Mouse (Mus musculus): ENCODE measurements at regions not wholly inside any gene's neighbourhood (a gene's known extent, or its start where the extent isn't known, plus 50 kb on each side); places are given as distances from the start of the nearest gene placed in this dataset.

DNA sequence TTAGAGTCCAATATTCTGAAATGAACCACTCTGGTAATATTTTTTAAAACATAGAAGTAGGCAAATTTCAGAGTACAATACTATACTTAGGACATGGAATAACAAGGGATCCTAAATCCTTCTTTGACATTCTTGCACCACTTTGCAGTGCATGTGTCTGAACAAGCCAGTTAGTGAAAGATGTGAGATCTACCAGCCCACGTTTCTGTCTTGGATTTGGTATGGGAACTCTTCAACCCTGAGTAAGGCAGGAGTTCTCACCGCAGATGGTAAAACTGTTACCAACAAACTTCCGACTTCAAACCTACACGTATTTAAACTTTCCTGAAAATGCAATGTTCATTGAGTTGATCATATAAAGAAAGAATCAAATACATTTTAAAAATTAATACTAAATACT lies 894.7 kb upstream of the Adam24 start:
- Histone ChIP-seq H3K4me1 (ENCODE audit: insufficient read depth, low read length) (no peaks in the 10 kb centered on the region), H3K9ac (replicated peaks; ENCODE audit: low read length, poor library complexity, severe bottlenecking) (no peak overlapping the region)
- 84% methylated on average over 4 of the region's 4 CpGs for WGBS

DNA sequence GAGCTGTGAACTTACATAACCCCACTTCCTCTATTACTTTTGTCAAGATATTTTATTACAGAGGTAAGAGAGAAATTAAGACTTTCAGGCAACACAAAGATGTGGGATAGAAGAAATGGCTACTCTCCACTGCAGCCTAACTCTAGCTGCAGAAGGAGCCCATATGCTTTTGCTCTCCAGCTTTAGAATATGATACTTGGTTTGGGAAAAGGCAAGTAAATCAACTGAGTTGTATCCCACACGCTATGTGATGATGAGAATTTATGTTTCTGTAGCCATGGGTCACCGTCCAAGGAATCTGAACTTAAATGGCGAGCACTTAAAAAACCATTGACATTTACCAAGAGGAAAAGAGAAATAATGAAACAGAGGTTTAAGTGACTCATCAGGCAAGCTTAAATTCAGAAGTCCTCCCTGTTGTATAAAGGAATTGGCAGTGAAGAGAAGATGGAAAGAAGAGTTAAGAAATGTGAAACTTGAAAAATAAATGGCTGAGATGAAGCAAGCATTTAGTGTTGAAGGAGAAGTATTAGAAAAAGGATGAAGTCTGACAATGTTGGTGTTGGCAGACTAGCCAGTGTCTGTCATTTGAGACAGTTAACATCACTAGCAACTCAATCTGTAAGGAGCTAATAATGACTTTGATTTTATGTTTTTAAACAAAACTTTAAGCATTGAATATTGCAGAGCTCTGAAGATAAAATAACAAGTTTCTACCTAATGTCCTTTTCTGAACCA lies 893.3 kb upstream of the Adam24 start:
- TF ChIP-seq CTCF (IDR thresholded peaks at IDR 0.05), result no peak
- Histone ChIP-seq H3K9ac (replicated peaks; ENCODE audit: low read length, poor library complexity, severe bottlenecking) (no peak overlapping the region), H3K27ac (ENCODE audit: low read depth, low read length) (no peak overlapping the region), H3K9me3 (ENCODE audit: low read length) (no peaks in the 10 kb centered on the region), H3K4me2 (ENCODE audit: low read depth, low read length, poor library complexity, severe bottlenecking) (no peak overlapping the region), H3K4me3 (ENCODE audit: low read depth, low read length) (no peak overlapping the region), H3K36me3 (ENCODE audit: insufficient read depth, low read length) (no peaks in the 10 kb centered on the region), H3K4me1 (ENCODE audit: insufficient read depth, low read length) (no peaks in the 10 kb centered on the region), H3K27me3 (ENCODE audit: insufficient read depth, low read length) (no peaks in the 10 kb centered on the region)
- ATAC-seq (ENCODE audit: low FRiP score) (no peak), DNase-seq (ENCODE audit: low spot score) (no peak)
- 93% methylated on average over 3 of the region's 3 CpGs for WGBS

More for the DNA sequence above, 894.7 kb upstream of the Adam24 start:
- Histone ChIP-seq H3K4me2 (ENCODE audit: low read depth, low read length, poor library complexity, severe bottlenecking) (no peak overlapping the region), H3K27me3 (ENCODE audit: insufficient read depth, low read length) (no peaks in the 10 kb centered on the region), H3K36me3 (ENCODE audit: insufficient read depth, low read length) (no peaks in the 10 kb centered on the region), H3K4me3 (ENCODE audit: low read depth, low read length) (no peak overlapping the region), H3K27ac (ENCODE audit: low read depth, low read length) (no peak overlapping the region), H3K9me3 (ENCODE audit: low read length) (no peaks in the 10 kb centered on the region)
- DNase-seq (ENCODE audit: low spot score) (no peak), ATAC-seq (ENCODE audit: low FRiP score) (no peak)
- no peak for TF ChIP-seq CTCF (IDR thresholded peaks at IDR 0.05)

DNA sequence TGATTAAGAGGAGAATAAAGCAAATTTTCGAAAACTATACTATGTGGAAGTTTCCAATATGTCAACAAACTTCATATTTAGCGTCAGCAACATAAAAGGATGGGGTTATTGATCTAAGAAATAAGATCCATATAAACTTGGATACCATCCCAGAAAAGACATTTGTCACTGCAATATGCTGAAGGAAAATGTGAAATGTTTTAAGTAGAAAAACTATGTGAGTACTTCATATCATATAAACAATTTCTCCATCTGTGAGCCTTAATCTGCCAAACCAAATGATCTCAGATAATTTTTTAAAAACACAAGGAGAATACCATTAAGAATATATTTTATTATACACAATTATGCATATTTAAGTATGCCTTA lies 892.7 kb upstream of the Adam24 start:
- WGBS, result 82% methylated on average over 2 of the region's 2 CpGs

More for the DNA sequence above, 892.7 kb upstream of the Adam24 start:
- H3K4me1 ChIP-seq (ENCODE audit: insufficient read depth, low read length), result no peaks in the 10 kb centered on the region
- no peak for TF ChIP-seq CTCF (IDR thresholded peaks at IDR 0.05)
- no peaks in the 10 kb centered on the region for H3K27me3 ChIP-seq (ENCODE audit: insufficient read depth, low read length)
- DNase-seq (ENCODE audit: low spot score) (no peak), ATAC-seq (ENCODE audit: low FRiP score) (no peak)
- H3K4me3 ChIP-seq (ENCODE audit: low read depth, low read length), result no peak overlapping the region
- no peak overlapping the region for H3K27ac ChIP-seq (ENCODE audit: low read depth, low read length)
- H3K9me3 ChIP-seq (ENCODE audit: low read length), result no peaks in the 10 kb centered on the region
- no peak overlapping the region for H3K4me2 ChIP-seq (ENCODE audit: low read depth, low read length, poor library complexity, severe bottlenecking)
- no peak overlapping the region for H3K9ac ChIP-seq (replicated peaks; ENCODE audit: low read length, poor library complexity, severe bottlenecking)
- no peaks in the 10 kb centered on the region for H3K36me3 ChIP-seq (ENCODE audit: insufficient read depth, low read length)

Measured in midbrain, postnatal 0 days (tissue).